Mouse (Mus musculus) lung, adult 2 months (tissue): ENCODE data around the gene Trak2. TPM values are rescaled to one million over a fixed set of nuclear protein-coding genes. Genes with fewer than 3 reads are reported as not detected.
"Not testable (repeated sequence)": the region's sequence is repeated elsewhere in the genome, so short reads cannot be mapped to it uniquely, and the experiment has no call there.

Experiments used
- DNase-seq: peaks from one replicate; pipeline ENCODE4 v3.0.0; 2022
- H3K4me1 ChIP-seq: fragments of 200-500 bp; 2 replicates; pipeline ENCODE4 v1.6.1; 2011; ENCODE audit warnings: low read length; ENCODE audit not compliant: control insufficient read depth, insufficient read depth
- H3K4me3 ChIP-seq: fragments of 200-500 bp; replicated peaks from 2 replicates; pipeline ENCODE3; 2011; ENCODE audit warnings: low read depth, mild to moderate bottlenecking, control low read depth, low read length; ENCODE audit errors: extremely low read depth
- CTCF ChIP-seq: fragments of 200-500 bp; IDR thresholded peaks from 2 replicates; pipeline ENCODE4 v1.5.1; 2011; ENCODE audit warnings: mild to moderate bottlenecking, low read length, control low read depth; ENCODE audit not compliant: insufficient read depth
- POLR2A ChIP-seq: fragments of 200-500 bp; IDR thresholded peaks from 2 replicates; pipeline ENCODE4 v1.6.1; 2011; ENCODE audit warnings: low read depth, mild to moderate bottlenecking, control low read depth, low read length, borderline replicate concordance; ENCODE audit errors: extremely low read depth
- WGBS: fragments of 180-500 bp; shearing (Covaris S2); methylation state at CpG from one replicate; pipeline ENCODE4 v1.1.7; 2018; 5-methylcytosine and 5-hydroxymethylcytosine counted together
- polyA plus RNA-seq: library from polyadenylated mRNA; depleted of rRNA; stranded (reverse); fragments of >200 nt; gene quantifications from 2 replicates; pipeline ENCODE4 v1.2.3, GENCODE M21; 2012

Gene Trak2
- polyA plus RNA-seq, 1 experiment, result 39.2 TPM

DNA sequence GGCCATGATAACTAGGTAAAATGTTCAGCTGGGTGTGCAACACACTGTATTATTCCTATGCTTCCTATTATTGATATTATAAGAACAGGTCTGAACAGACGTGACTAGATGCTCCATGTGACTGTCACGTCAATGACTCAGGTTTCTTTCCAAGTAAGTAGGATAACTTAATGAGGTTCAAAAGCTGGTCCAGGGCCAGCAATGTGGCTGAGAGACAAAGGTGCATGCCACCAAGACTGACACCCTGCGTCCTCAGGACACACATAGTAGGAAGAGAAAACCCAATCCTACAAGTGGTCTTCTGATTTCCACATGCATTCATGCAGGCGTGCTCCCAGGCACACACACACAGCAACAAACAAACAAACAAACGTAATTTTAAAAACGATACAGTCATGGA, 2.1 kb downstream of the Trak2 start:
- peaks cover 12% of the 10 kb centered on the region for H3K4me1 ChIP-seq
- 78% methylated on average over 6 of the region's 6 CpGs for WGBS
- no peak for TF ChIP-seq POLR2A
- no peak for TF ChIP-seq CTCF
- DNase-seq, result no peak
- H3K4me3 ChIP-seq, result no peak overlapping the region

DNA sequence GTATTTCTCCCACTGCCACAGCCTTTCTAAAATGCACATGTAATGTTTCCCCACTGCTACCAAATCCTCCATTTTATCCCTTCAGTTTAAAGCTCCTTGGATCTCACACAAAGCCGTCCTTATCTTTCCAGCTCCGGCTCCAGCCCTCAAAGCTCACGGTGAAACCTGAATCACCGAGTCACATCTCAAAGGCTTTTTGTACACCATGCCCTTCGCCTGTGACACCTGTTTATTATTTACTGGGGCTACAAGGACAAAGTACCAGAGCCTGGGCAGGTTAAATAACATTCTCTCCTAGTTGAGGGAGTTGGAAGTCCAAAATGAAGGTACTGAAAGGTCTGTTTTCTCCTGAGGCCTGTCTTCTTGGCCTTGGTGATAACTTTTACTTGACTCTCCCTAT, 3.2 kb downstream of the Trak2 start:
- H3K4me3 ChIP-seq, result no peak overlapping the region
- peaks cover 10% of the 10 kb centered on the region for H3K4me1 ChIP-seq
- 71% methylated on average over 5 of the region's 5 CpGs for WGBS
- DNase-seq, result no peak
- TF ChIP-seq CTCF (no peak), POLR2A (no peak)

DNA sequence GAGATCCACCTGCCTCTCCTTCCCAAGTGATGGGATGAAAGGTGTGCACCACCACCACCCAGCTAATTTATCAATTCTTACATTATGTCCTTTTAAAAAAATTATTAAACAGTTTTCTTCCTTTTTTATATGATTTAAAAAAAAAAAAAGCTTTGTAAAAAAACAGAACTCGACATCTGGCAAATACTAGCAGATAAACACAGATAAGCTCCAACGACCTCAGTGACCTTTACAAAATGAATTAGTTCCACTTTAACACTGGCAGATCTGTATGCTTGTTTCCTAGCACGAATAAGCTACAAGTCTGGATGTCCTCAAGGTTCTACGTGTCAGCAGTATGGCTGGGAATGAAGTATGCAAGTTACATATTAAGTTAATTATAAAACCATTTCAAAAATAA, 5.7 kb downstream of the Trak2 start:
- TF ChIP-seq POLR2A, result no peak
- no peak for TF ChIP-seq CTCF
- H3K4me3 ChIP-seq, result no peak overlapping the region
- no peak for DNase-seq
- WGBS, result 33% methylated on average over 4 of the region's 4 CpGs
- H3K4me1 ChIP-seq, result peaks cover 7% of the 10 kb centered on the region

DNA sequence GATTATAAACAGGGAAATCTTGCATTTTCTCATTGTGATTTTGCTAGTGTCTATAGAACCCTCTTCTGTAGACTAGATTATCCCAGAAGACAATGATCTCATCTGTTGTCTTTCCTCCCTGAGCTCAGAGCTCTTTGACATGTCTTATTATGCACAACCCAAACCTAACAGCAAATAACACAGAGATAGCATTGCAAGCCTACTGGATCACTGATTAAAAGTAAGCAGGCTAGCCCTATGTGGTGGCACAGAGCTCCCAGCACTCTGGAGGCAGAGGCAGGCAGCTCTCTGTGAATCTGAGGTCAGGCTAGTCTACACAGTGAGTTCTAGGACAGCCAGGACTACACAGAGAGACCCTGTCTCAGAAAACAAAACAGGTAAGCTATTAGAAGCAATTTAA, 10.4 kb downstream of the Trak2 start:
- DNase-seq, result no peak
- TF ChIP-seq POLR2A, result no peak
- TF ChIP-seq CTCF, result no peak
- no peak overlapping the region for H3K4me3 ChIP-seq
- H3K4me1 ChIP-seq, result peaks cover 7% of the 10 kb centered on the region

GRCm38 (mm10) chr1:58962418-58962817, 10.8 kb downstream of the Trak2 start:
- DNase-seq, result no peak
- TF ChIP-seq CTCF, result no peak
- peaks cover 8% of the 10 kb centered on the region for H3K4me1 ChIP-seq
- 73% methylated on average over 5 of the region's 5 CpGs for WGBS
- no peak overlapping the region for H3K4me3 ChIP-seq

GRCm38 (mm10) chr1:58961152-58961893, 11.9 kb downstream of the Trak2 start:
- WGBS, result 29% methylated on average over 12 of the region's 12 CpGs

DNA sequence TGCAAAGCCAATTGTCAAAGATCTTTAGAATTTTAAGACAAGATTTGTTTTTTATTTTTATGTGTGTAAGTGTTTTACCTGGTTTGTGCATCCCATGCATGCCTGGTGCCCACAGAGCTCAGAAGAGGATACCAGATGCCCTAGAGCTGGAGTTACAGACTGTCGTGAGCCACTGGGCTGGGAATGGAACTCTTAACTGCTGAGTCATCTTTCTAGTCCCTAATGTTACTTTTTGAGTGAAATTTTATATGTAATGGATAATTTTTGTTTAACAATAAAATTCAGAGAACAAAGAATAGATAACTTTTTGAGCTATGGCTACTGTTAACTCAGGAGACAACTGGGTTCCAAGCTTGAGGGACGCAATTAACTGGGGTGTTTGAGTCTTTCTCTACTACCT, 13.5 kb downstream of the Trak2 start:
- Histone ChIP-seq H3K4me3 (no peak overlapping the region), H3K4me1 (peaks cover 20% of the 10 kb centered on the region)
- TF ChIP-seq POLR2A (no peak), CTCF (no peak)
- WGBS, result 82% methylated on average over 2 of the region's 2 CpGs
- no peak for DNase-seq

More at GRCm38 (mm10) chr1:58961152-58961893, 11.9 kb downstream of the Trak2 start:
- no peak overlapping the region for H3K4me3 ChIP-seq
- no peak for TF ChIP-seq POLR2A
- no peak for TF ChIP-seq CTCF
- no peak for DNase-seq
- peaks cover 14% of the 10 kb centered on the region for H3K4me1 ChIP-seq

GRCm38 (mm10) chr1:58958789-58959526, 14.3 kb downstream of the Trak2 start:
- DNase-seq, H3K4me3 ChIP-seq: not testable (repeated sequence)
- peaks cover 23% of the 10 kb centered on the region for H3K4me1 ChIP-seq
- 71% methylated on average over 16 of the region's 16 CpGs for WGBS

- WGBS, result 46% methylated on average over 2 of the region's 2 CpGs
- no peak for DNase-seq
- H3K4me3 ChIP-seq, result no peak overlapping the region
- no peak for TF ChIP-seq POLR2A
- TF ChIP-seq CTCF, result no peak
- peaks cover 25% of the 10 kb centered on the region for H3K4me1 ChIP-seq
Measured at GRCm38 (mm10) chr1:58957931-58958330, 15.3 kb downstream of the Trak2 start.

- TF ChIP-seq POLR2A (0 out of 2 replicates have a peak, but pooled peaks have one; percentile 12), CTCF (no peak)
- DNase-seq, result no peak
- 49% methylated on average over 9 of the region's 9 CpGs for WGBS
- Histone ChIP-seq H3K4me1 (peaks cover 25% of the 10 kb centered on the region), H3K4me3 (no peak overlapping the region)
Measured at GRCm38 (mm10) chr1:58956229-58956628, 17.0 kb downstream of the Trak2 start.
